Mouse (Mus musculus) brain, adult 2 months (tissue): Measurements from ENCODE around the gene Gm20696.
A peak's percentile ranks its signal among the peaks of the same experiment; 100 is the strongest.

Experiments
- DNase-seq: peaks from one replicate; pipeline ENCODE4 v3.0.0; 2011; ENCODE audit warnings: low read depth, low spot score

Gm20696 gene

GRCm38 (mm10) chr6:99573343-99573742 is 93.3 kb downstream of the Gm20696 start:
- no peak for DNase-seq

- DNase-seq: peak; percentile 65
These were observed 94.5 kb downstream of the Gm20696 start for GRCm38 (mm10) chr6:99572071-99572470.

GRCm38 (mm10) chr6:99566921-99567320 is 99.7 kb downstream of the Gm20696 start:
- DNase-seq: peak; percentile 79

- DNase-seq: no peak
These were observed 101.8 kb downstream of the Gm20696 start for GRCm38 (mm10) chr6:99564766-99565165.

- DNase-seq: no peak
These were observed 109.6 kb downstream of the Gm20696 start for GRCm38 (mm10) chr6:99556950-99557349.

GRCm38 (mm10) chr6:99552816-99553215 is 113.8 kb downstream of the Gm20696 start:
- no peak for DNase-seq

- no peak for DNase-seq
These were observed 120.2 kb downstream of the Gm20696 start for GRCm38 (mm10) chr6:99546416-99546815.

GRCm38 (mm10) chr6:99545437-99545836 is 121.2 kb downstream of the Gm20696 start:
- no peak for DNase-seq

GRCm38 (mm10) chr6:99541105-99541504 is 125.5 kb downstream of the Gm20696 start:
- DNase-seq: no peak

- DNase-seq: no peak
These were observed 125.9 kb downstream of the Gm20696 start for GRCm38 (mm10) chr6:99540653-99541052.

- DNase-seq: no peak
These were observed 126.5 kb downstream of the Gm20696 start for GRCm38 (mm10) chr6:99540146-99540545.

GRCm38 (mm10) chr6:99538194-99538941 is 128.2 kb downstream of the Gm20696 start:
- DNase-seq: no peak

GRCm38 (mm10) chr6:99534211-99534745 is 132.3 kb downstream of the Gm20696 start:
- DNase-seq: peak; percentile 82

GRCm38 (mm10) chr6:99532458-99532857 is 134.1 kb downstream of the Gm20696 start:
- no peak for DNase-seq

- DNase-seq: no peak
These were observed 137.6 kb downstream of the Gm20696 start for GRCm38 (mm10) chr6:99528972-99529371.

GRCm38 (mm10) chr6:99527457-99528105 is 139.0 kb downstream of the Gm20696 start:
- no peak for DNase-seq

- peak; percentile 70 for DNase-seq
These were observed 141.2 kb downstream of the Gm20696 start for GRCm38 (mm10) chr6:99525351-99525750.

- no peak for DNase-seq
These were observed 142.8 kb downstream of the Gm20696 start for GRCm38 (mm10) chr6:99523679-99524370.

- DNase-seq: peak; percentile 84
These were observed 143.4 kb downstream of the Gm20696 start for GRCm38 (mm10) chr6:99523109-99523632.

GRCm38 (mm10) chr6:99522359-99523108 is 144.1 kb downstream of the Gm20696 start, which contains the start of gene Foxp1:
TSS of gene Foxp1 (minus strand) at chr6:99522721.
- peak; percentile 96 for DNase-seq
